Mouse (Mus musculus) cortical plate, adult 2 months (tissue): ENCODE data around the gene Sphk1. TPM values are rescaled to one million over a fixed set of nuclear protein-coding genes. Genes with fewer than 3 reads are reported as not detected.

Source experiments
- H3K27ac ChIP-seq: fragments of 200-500 bp; 2 replicates; pipeline ENCODE4 v1.5.1; 2012; ENCODE audit warnings: low read length, control low read depth, inconsistent platforms; ENCODE audit not compliant: insufficient read depth
- H3K4me1 ChIP-seq: fragments of 200-500 bp; 2 replicates; pipeline ENCODE4 v1.6.1; 2011; ENCODE audit warnings: low read length; ENCODE audit not compliant: control insufficient read depth, insufficient read depth
- H3K4me3 ChIP-seq: fragments of 200-500 bp; 2 replicates; pipeline ENCODE4 v1.5.1; 2011; ENCODE audit warnings: mild to moderate bottlenecking, low read length, control low read depth; ENCODE audit not compliant: insufficient read depth
- CTCF ChIP-seq: fragments of 200-500 bp; IDR thresholded peaks from 2 replicates; pipeline ENCODE4 v1.5.1; 2011; ENCODE audit warnings: mild to moderate bottlenecking, control low read depth, low read length; ENCODE audit not compliant: insufficient read depth; ENCODE audit errors: extremely low read depth
- POLR2A ChIP-seq: fragments of 200-500 bp; IDR thresholded peaks from 2 replicates; pipeline ENCODE4 v1.6.1; 2011; ENCODE audit warnings: mild to moderate bottlenecking, low read length, control low read depth; ENCODE audit not compliant: insufficient read depth; ENCODE audit errors: extremely low read depth
- polyA plus RNA-seq: library from polyadenylated mRNA; depleted of rRNA; stranded (reverse); fragments of >200 nt; gene quantifications from 2 replicates; pipeline ENCODE4 v1.2.3, GENCODE M21; 2012

Sphk1 gene
- polyA plus RNA-seq, 1 experiment, result 7.6 TPM

DNA sequence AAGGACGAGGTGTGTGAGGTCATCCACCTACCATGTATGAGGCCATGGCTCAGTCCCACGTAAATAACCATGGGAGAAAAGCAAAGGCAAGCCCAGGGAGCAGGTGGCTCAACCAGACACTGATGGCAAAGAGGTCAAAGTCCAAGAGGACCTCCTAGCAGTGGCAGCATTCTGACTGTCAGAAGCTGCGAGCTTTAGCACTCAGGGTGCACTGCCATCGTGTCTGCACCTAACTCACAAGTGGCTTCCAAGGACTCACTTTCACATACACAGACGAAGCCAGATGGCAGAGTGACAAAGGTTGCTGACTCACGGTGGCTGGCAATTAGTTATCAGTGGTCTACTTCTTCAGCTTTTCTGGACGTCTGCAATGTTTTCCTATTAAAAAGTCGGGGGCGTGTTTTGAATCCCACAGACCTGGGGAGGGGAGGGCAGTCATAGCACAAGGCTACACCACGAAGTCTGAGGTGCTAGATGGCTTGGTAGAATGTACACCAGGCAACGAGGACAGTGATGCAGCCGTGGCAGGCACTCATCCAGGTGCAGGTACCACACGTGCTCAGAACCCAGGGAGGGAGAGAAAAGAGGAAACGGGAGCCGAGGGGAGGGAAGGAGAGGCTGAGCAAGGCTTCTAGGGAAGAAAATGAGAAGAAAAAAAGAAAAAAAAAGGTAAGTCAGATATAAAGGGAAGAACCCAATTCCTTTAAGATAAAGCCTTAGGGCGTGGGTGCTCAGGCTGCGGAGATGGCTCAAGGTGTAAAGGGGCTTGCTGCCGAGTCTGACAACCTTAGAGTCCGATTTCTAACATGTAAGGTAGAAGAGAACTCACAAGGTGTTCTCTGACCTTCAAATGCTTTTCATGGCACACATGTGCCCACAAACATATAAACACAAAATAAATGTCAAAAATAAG is 41.3 kb downstream of the Sphk1 start:
- no peak overlapping the region for H3K27ac ChIP-seq
- TF ChIP-seq POLR2A (no peak), CTCF (no peak)
- peaks cover 29% of the 10 kb centered on the region for H3K4me1 ChIP-seq
- no peak overlapping the region for H3K4me3 ChIP-seq

DNA sequence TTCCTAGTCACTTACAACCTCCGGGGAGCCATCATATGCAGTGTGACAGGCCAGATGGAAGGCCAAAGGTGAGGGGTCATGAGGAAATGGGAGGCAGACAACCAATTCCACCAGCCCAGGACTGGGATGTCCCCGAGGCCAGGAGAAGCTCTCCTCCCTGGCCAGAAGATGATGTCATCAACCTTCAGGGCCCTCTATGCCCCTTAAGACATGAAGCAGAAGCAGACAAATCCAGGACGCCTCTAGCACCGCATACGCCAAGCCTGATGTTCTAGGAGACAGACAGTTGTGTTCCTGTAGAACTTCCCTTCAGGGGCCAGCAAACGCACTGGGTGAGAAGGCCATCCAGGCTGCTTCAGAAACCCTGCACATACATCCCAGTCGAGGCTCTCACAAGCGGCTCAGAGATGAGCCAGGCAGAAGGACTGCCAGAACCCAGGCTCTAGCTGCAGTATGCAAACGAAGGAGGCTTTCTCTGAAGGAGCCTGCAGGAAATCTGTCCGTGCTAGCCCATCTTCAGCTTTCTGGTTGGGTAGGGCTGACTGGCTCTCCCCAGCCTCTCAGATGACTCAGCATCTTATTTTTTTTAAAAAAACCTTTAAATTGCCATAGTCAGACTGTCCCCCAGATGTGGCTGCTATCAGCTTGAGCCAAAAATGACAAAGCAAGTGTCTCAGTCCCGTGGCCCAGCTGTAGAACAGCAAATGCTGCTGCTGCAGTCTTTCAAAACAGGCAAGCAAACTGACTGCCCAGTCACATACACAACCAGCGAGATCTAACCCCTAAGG is 42.2 kb downstream of the Sphk1 start:
- peaks cover 29% of the 10 kb centered on the region for H3K4me1 ChIP-seq
- H3K27ac ChIP-seq, result peak overlapping the region; percentile 12; the same call in 1 of the 2 replicates
- TF ChIP-seq POLR2A, result 0 out of 2 replicates have a peak, but pooled peaks have one; percentile 24
- no peak for TF ChIP-seq CTCF
- H3K4me3 ChIP-seq, result no peak overlapping the region

DNA sequence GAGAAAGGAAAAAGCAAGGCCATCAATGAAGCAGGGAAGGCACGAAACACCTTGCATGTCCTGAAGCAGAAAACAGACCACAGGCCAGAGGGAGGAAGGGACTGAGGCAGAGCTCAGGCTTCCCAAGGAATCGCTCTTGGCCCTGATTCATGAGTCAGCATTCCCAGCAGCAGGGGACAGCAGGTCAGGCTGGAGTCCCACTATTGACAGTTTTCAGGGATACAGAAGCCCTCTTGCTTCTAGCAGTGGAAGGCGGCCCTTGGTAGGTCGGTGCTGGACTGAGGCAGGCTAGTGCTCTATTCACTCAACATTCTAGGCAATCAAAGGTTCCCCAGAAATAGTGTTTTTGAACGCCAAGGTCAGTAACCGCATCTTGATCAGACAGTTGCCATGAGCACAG is 43.8 kb downstream of the Sphk1 start:
- no peak overlapping the region for H3K27ac ChIP-seq
- H3K4me1 ChIP-seq, result peaks cover 33% of the 10 kb centered on the region
- H3K4me3 ChIP-seq, result no peak overlapping the region
- TF ChIP-seq CTCF, result no peak
- no peak for TF ChIP-seq POLR2A

DNA sequence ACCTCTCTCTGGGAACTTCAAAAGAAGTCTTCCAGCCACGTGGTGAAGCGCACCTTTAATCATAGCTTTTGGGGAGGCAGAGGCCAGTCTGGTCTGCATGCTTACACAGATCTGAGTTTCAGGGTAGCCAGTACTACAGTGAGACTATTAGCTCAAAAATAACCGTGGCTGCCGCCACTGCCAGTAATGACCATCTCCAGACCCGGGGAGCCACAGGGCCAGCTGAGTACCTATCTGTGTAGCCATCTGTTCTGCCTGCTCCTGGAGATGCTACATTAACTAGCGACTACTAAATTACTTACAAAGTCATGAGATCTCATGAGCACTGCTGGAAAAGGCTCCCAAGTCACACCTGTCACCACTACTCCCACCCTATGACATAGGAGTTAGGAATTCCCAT is 44.3 kb downstream of the Sphk1 start:
- TF ChIP-seq CTCF, result no peak
- no peak for TF ChIP-seq POLR2A
- H3K4me1 ChIP-seq, result peaks cover 34% of the 10 kb centered on the region

DNA sequence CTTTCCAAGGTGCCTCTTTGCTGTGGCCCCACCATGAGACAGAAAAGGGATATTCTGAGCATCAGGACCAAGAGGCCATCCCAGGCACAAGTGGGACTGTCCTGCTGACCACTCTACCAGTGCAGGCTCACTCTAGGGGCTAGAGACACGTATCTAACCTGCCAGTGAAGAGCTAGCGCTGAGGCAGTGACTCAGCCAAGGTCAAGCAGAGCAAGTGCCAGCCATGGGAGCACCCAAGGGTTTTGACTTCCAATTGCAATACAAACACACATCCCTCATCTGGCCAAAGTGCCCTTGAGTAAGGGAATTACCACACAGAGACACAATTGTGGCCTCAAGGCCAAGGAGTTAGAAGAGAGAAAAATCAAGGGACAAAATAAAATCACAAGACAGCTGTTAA is 44.7 kb downstream of the Sphk1 start:
- peaks cover 34% of the 10 kb centered on the region for H3K4me1 ChIP-seq
- no peak overlapping the region for H3K27ac ChIP-seq
- no peak for TF ChIP-seq CTCF
- TF ChIP-seq POLR2A, result no peak
- no peak overlapping the region for H3K4me3 ChIP-seq

More for the DNA sequence above, 44.3 kb downstream of the Sphk1 start:
- no peak overlapping the region for H3K4me3 ChIP-seq
- no peak overlapping the region for H3K27ac ChIP-seq

DNA sequence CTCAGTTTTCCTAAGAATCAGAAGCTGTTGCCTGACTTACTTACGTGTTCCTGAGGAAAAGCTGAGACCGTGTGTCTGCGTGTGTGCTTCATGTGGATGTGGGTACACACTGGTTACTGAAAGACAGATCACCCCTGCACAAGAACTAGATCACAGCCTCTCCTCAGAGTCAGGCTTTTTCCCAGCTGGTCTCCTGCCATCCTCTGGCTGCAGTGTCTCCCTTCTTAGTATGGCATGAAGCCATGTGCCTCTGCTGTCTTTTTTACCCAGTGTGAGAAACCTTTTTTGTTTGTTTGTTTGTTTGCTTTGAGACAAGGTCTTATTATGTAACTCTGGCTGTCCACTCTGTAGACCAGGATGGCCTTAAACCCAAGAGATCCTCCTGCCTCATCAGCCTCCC is 48.6 kb downstream of the Sphk1 start:
- peaks cover 13% of the 10 kb centered on the region for H3K4me1 ChIP-seq
- no peak overlapping the region for H3K27ac ChIP-seq
- H3K4me3 ChIP-seq, result peak overlapping the region; percentile 73; the same call in 1 of the 2 replicates
- TF ChIP-seq POLR2A, result no peak
- no peak for TF ChIP-seq CTCF

DNA sequence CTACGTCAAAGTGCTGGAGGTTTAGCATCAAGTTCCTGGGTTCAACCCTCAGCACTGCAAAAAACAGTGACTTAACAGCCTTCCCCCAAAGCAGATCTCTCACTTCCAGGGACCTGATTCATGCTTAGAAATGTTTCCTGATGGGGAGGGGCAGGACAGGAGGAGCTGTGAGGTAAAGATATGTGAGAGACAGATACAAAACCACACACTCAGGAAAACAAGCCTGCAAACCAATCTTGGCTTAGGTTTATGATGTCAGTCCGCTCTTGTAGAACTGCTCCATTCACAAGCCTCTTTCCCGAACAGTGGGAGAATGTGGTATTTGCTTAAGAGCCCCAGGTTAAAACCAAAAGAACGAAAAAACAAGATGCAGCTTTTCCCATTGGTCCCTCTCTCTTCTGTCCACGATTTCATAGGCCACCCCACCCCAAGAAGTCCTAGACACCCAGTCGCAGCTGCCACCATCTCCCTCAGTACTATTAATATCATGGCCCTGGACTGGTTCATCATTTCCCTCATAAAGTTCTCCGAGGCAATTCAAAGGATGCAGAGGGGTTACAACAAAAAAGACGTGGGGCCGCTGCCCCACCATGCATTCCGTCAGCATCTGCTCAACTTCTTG is 49.4 kb downstream of the Sphk1 start:
- TF ChIP-seq POLR2A, result no peak
- no peak for TF ChIP-seq CTCF
- peak overlapping the region; percentile 73 for H3K4me3 ChIP-seq
- peak overlapping the region; percentile 68 for H3K27ac ChIP-seq
- peaks cover 11% of the 10 kb centered on the region for H3K4me1 ChIP-seq

DNA sequence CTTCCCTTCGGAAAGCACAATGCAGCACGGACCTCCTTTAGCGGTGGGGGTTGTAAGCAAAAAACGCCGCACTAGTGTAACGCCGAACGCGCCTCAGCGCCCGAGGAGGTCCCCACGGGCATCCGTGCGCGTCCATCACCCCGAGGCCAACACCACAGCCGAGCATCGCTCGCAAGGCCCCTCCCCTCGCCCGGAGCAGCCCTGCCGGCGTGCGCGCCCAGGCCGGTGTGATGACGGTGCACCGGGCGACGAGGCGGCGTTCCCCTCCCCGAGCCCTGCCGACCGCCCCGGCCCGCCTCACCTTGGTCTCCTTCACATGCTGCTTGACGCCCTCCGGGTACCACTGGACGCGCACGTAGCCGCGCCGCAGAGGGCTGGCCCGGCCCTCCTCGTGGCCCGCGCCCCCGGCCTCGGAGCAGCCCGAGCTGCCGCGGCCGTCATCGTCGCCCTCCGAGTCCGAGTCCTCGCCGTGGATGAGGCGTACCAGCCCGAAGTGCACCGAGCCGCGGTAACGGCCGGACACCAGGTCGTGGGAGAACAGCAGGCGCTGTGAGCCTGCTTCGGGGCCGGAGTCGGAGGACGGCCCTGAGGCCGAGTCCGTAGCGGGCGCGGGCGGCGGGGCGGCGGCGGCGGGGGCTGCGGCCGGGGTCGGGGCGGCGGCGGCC is 50.1 kb downstream of the Sphk1 start:
- H3K4me1 ChIP-seq, result peaks cover 11% of the 10 kb centered on the region
- H3K4me3 ChIP-seq, result peak overlapping the region; percentile 73
- no peak for TF ChIP-seq CTCF
- TF ChIP-seq POLR2A, result no peak
- peak overlapping the region; percentile 88 for H3K27ac ChIP-seq

DNA sequence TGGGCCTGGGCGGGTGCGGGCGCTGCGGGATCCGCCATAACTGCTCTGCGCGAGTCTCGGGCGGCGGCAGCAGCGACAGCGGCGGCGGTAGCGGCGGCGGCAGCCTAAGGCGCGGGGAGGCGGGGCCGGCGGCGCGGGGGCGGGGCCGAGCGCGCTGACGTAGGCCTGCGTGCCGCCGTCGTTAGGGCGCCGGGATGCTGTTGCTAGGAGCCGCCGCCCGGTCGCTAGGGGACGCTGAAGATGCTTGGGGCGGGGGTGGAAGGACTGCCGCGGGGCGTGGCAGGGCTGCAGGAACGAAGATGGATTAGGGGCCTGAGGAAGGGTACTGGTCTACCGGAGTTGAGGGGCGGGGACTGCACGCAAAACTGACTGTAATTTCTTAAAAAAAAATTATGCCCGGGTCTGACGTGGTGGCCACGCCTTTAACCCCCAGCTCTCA is 50.7 kb downstream of the Sphk1 start, which contains the start of gene Ube2o:
TSS of gene Ube2o (minus strand) at position 72 of the 439 bp plus-strand sequence.
- H3K4me3 ChIP-seq, result peak within 1 kb of the TSS; percentile 73
- peak within 1 kb of the TSS; percentile 88 for H3K27ac ChIP-seq
- TF ChIP-seq POLR2A (peak; percentile 61), CTCF (0 out of 2 replicates have a peak, but pooled peaks have one; percentile 28)
- H3K4me1 ChIP-seq, result peaks cover 6% of the 10 kb centered on the region
